Comparison of ENCODE assay signal across 11 mouse cellular contexts in the genomic region with DNA sequence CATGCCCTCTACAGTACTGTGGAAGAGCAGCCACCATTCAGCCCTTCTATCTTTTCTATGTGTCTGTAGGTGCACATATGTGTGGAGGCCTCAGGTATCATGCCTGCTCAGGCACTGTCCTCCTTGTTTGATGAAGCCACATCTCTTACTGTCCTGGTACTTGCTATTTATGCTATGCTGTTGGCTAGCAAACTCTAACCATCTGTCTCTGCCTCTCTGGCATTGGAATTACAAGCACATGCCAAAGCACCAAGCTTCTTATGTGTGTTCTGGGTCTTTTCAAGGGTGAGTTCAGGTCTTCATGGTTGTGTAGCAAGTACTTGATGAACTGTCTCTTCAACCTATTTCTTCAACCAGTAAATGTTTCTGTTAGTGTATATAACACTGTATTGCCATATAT.
"Had no signal": no experiment of that assay in that cellular context is flagged by ENCODE, and none has a peak within 500 bp of the region (broad histone marks: within the 10 kb centered on the region; RNA-seq: fewer than 3 reads in every experiment).

No protein-coding gene starts in this region.

- DNase-seq: kidney, postnatal 14 days; kidney, postnatal 4 days; left cerebral cortex, postnatal 4 days; liver, postnatal 0 days; lung, embryonic 14.5 days; lung, postnatal 10 days; lung, postnatal 36 days; retina, postnatal 1 day; right cerebral cortex, postnatal 25 days; spleen, adult 18-20 months; thymus, postnatal 25 days had no signal
